Mouse (Mus musculus) heart, adult 2 months (tissue): Measurements from ENCODE around the gene Ipcef1. TPM values are rescaled to one million over a fixed set of nuclear protein-coding genes. Genes with fewer than 3 reads are reported as not detected.

ENCODE experiments used
- DNase-seq, 2 experiments: peaks; one replicate each; pipeline ENCODE4 v3.0.0; 2021
- H3K27ac ChIP-seq: fragments of 200-600 bp; 2 replicates; pipeline ENCODE4 v1.8.1; 2022
- H3K27me3 ChIP-seq: fragments of 200-500 bp; 2 replicates; pipeline ENCODE4 v1.6.1; 2012; ENCODE audit warnings: mild to moderate bottlenecking, low read length, inconsistent platforms, mixed read lengths; ENCODE audit not compliant: control insufficient read depth, insufficient read depth
- H3K36me3 ChIP-seq: fragments of 200-500 bp; 2 replicates; pipeline ENCODE4 v1.6.1; 2012; ENCODE audit warnings: low read length, inconsistent platforms; ENCODE audit not compliant: control insufficient read depth, insufficient read depth
- H3K4me1 ChIP-seq: fragments of 200-500 bp; 2 replicates; pipeline ENCODE4 v1.6.1; 2011; ENCODE audit warnings: low read length; ENCODE audit not compliant: control insufficient read depth, insufficient read depth
- H3K4me3 ChIP-seq: fragments of 200-600 bp; 2 replicates; pipeline ENCODE4 v1.8.1; 2022
- H3K79me2 ChIP-seq: fragments of 200-500 bp; replicated peaks from 2 replicates; pipeline ENCODE4 v1.6.1; 2012; ENCODE audit warnings: mild to moderate bottlenecking, inconsistent platforms, low read length, moderate library complexity, mixed read lengths; ENCODE audit not compliant: control insufficient read depth, insufficient read depth
- H3K9ac ChIP-seq: fragments of 200-500 bp; 2 replicates; pipeline ENCODE4 v1.6.1; 2012; ENCODE audit warnings: low read depth, mild to moderate bottlenecking, control low read depth, inconsistent platforms, low read length, mixed read lengths
- CTCF ChIP-seq: fragments of 200-600 bp; IDR thresholded peaks from 2 replicates; pipeline ENCODE4 v1.8.1; 2022; ENCODE audit warnings: antibody characterized with exemption, mild to moderate bottlenecking, moderate library complexity
- EP300 ChIP-seq: fragments of 200-500 bp; IDR thresholded peaks from 2 replicates; pipeline ENCODE4 v1.6.1; 2011; ENCODE audit warnings: low read depth, low read length, control low read depth; ENCODE audit not compliant: insufficient read depth
- POLR2A ChIP-seq: fragments of 200-500 bp; IDR thresholded peaks from 2 replicates; pipeline ENCODE4 v1.6.1; 2011; ENCODE audit warnings: mild to moderate bottlenecking, low read depth, low read length, control low read depth; ENCODE audit not compliant: insufficient read depth
- WGBS: fragments of 180-500 bp; shearing (Covaris S2); methylation state at CpG from one replicate; pipeline ENCODE4 v1.1.7; 2018; 5-methylcytosine and 5-hydroxymethylcytosine counted together
- intact Hi-C: fragments of 180-260 bp; cut with DNase I; formaldehyde crosslinking; loops from one replicate; pipeline ENCODE4 v1.15.1; 2025
- polyA plus RNA-seq: library from polyadenylated mRNA; depleted of rRNA; stranded (reverse); fragments of >200 nt; gene quantifications from 2 replicates; pipeline ENCODE4 v1.2.3, GENCODE M21; 2012
- total RNA-seq, 2 experiments: library from RNA; stranded (reverse); gene quantifications; 2 replicates each; pipeline ENCODE4 v1.2.3; 2021

The Ipcef1 gene
- total and polyA plus RNA-seq, 3 experiments, result 0.27 to 0.34 (median 0.31) TPM

GRCm38 (mm10) chr10:6982751-6983151 lies 69.5 kb downstream of the Ipcef1 start:
- 66% methylated on average over 2 of the region's 2 CpGs for WGBS
- no peak overlapping the region for H3K27ac ChIP-seq

GRCm38 (mm10) chr10:6980236-6980635 lies 72.0 kb downstream of the Ipcef1 start:
- Histone ChIP-seq H3K4me1 (no peaks in the 10 kb centered on the region), H3K9ac (no peak overlapping the region), H3K4me3 (no peak overlapping the region), H3K27me3 (no peaks in the 10 kb centered on the region), H3K79me2 (no peaks in the 10 kb centered on the region), H3K27ac (no peak overlapping the region), H3K36me3 (no peaks in the 10 kb centered on the region)
- 22% methylated on average over 6 of the region's 6 CpGs for WGBS
- no peak for DNase-seq
- TF ChIP-seq CTCF (no peak), EP300 (no peak), POLR2A (no peak)
- intact Hi-C loops, result no loop called here

More at GRCm38 (mm10) chr10:6982751-6983151, 69.5 kb downstream of the Ipcef1 start:
- no peak overlapping the region for H3K4me3 ChIP-seq
- no peaks in the 10 kb centered on the region for H3K79me2 ChIP-seq
- no peak overlapping the region for H3K9ac ChIP-seq
- no peaks in the 10 kb centered on the region for H3K36me3 ChIP-seq
- DNase-seq, result no peak
- no peaks in the 10 kb centered on the region for H3K27me3 ChIP-seq
- no peak for TF ChIP-seq POLR2A
- no peak for TF ChIP-seq EP300
- no peak for TF ChIP-seq CTCF
- no peaks in the 10 kb centered on the region for H3K4me1 ChIP-seq
- intact Hi-C loops, result no loop called here

- H3K36me3 ChIP-seq, result no peaks in the 10 kb centered on the region
- H3K27ac ChIP-seq, result no peak overlapping the region
- DNase-seq, result no peak
- no peak overlapping the region for H3K4me3 ChIP-seq
- H3K79me2 ChIP-seq, result no peaks in the 10 kb centered on the region
- TF ChIP-seq POLR2A, result no peak
- TF ChIP-seq EP300, result no peak
- TF ChIP-seq CTCF, result no peak
- H3K9ac ChIP-seq, result no peak overlapping the region
- WGBS, result 37% methylated on average over 8 of the region's 8 CpGs
- intact Hi-C loops, result no loop called here
- no peaks in the 10 kb centered on the region for H3K27me3 ChIP-seq
- no peaks in the 10 kb centered on the region for H3K4me1 ChIP-seq
Measured at GRCm38 (mm10) chr10:6979789-6980188, 72.5 kb downstream of the Ipcef1 start.

GRCm38 (mm10) chr10:6979216-6979615 lies 73.1 kb downstream of the Ipcef1 start:
- Histone ChIP-seq H3K27me3 (no peaks in the 10 kb centered on the region), H3K27ac (no peak overlapping the region), H3K4me3 (no peak overlapping the region), H3K79me2 (no peaks in the 10 kb centered on the region), H3K4me1 (no peaks in the 10 kb centered on the region), H3K9ac (no peak overlapping the region), H3K36me3 (no peaks in the 10 kb centered on the region)
- TF ChIP-seq CTCF (no peak), POLR2A (no peak), EP300 (no peak)
- no peak for DNase-seq
- intact Hi-C loops, result no loop called here
- WGBS, result 71% methylated on average over 7 of the region's 7 CpGs

- Histone ChIP-seq H3K36me3 (no peaks in the 10 kb centered on the region), H3K9ac (no peak overlapping the region), H3K4me1 (no peaks in the 10 kb centered on the region), H3K27me3 (no peaks in the 10 kb centered on the region), H3K27ac (no peak overlapping the region), H3K79me2 (no peaks in the 10 kb centered on the region), H3K4me3 (no peak overlapping the region)
- WGBS, result 95% methylated on average over 1 of the region's 1 CpGs
- intact Hi-C loops, result no loop called here
- TF ChIP-seq CTCF (no peak), EP300 (no peak), POLR2A (no peak)
- DNase-seq, result no peak
Measured at GRCm38 (mm10) chr10:6978733-6979132, 73.5 kb downstream of the Ipcef1 start.

- no peak overlapping the region for H3K4me3 ChIP-seq
- 73% methylated on average over 2 of the region's 2 CpGs for WGBS
Measured at GRCm38 (mm10) chr10:6977843-6978242, 74.4 kb downstream of the Ipcef1 start.

More at GRCm38 (mm10) chr10:6977843-6978242, 74.4 kb downstream of the Ipcef1 start:
- no peak overlapping the region for H3K9ac ChIP-seq
- H3K27ac ChIP-seq, result no peak overlapping the region
- DNase-seq, result no peak
- no peaks in the 10 kb centered on the region for H3K4me1 ChIP-seq
- no peaks in the 10 kb centered on the region for H3K27me3 ChIP-seq
- no peak for TF ChIP-seq POLR2A
- TF ChIP-seq CTCF, result no peak
- TF ChIP-seq EP300, result no peak
- intact Hi-C loops, result no loop called here
- no peaks in the 10 kb centered on the region for H3K36me3 ChIP-seq
- H3K79me2 ChIP-seq, result no peaks in the 10 kb centered on the region
